Mouse (Mus musculus): ENCODE results near the gene Fbxo45.

The Fbxo45 gene

GRCm38 (mm10) chr16:32204902-32205301 is 42.1 kb downstream of the Fbxo45 start:
- peak; percentile 28 for DNase-seq (ENCODE audit: extremely low read depth, low read depth)

GRCm38 (mm10) chr16:32202681-32203080 is 44.3 kb downstream of the Fbxo45 start:
- peak; percentile 58 for DNase-seq (ENCODE audit: extremely low read depth, low read depth)

- DNase-seq (ENCODE audit: extremely low read depth, low read depth): no peak
These were observed 46.0 kb downstream of the Fbxo45 start for GRCm38 (mm10) chr16:32201004-32201325.

- DNase-seq (ENCODE audit: extremely low read depth, low read depth): no peak
These were observed 46.5 kb downstream of the Fbxo45 start for GRCm38 (mm10) chr16:32200256-32201003.

GRCm38 (mm10) chr16:32190011-32190441 is 56.9 kb downstream of the Fbxo45 start:
- DNase-seq (ENCODE audit: extremely low read depth, low read depth): no peak

- no peak for DNase-seq (ENCODE audit: extremely low read depth, low read depth)
These were observed 57.8 kb downstream of the Fbxo45 start for GRCm38 (mm10) chr16:32189109-32189508.

- DNase-seq (ENCODE audit: extremely low read depth, low read depth): no peak
These were observed 60.9 kb downstream of the Fbxo45 start for GRCm38 (mm10) chr16:32186056-32186455.
